Mouse (Mus musculus): ENCODE data around the gene Lrrc36. TPM values are rescaled to one million over a fixed set of nuclear protein-coding genes. Genes with fewer than 3 reads are reported as not detected.

Lrrc36 gene
- polyA plus RNA-seq, 1 experiment from 2014 or later, result 0.11 TPM

GRCm38 (mm10) chr8:105442661-105443060, 29.3 kb downstream of the Lrrc36 start:
- no peak overlapping the region for H3K9ac ChIP-seq (replicated peaks)
- no peaks in the 10 kb centered on the region; the same call in 1 of the 2 replicates for H3K27me3 ChIP-seq (ENCODE audit: insufficient read depth, low read length)
- no peak overlapping the region for H3K4me2 ChIP-seq (ENCODE audit: low read depth, low read length)
- no peak overlapping the region for H3K27ac ChIP-seq (ENCODE audit: low read depth)
- no peaks in the 10 kb centered on the region for H3K9me3 ChIP-seq (ENCODE audit: low read length)
- H3K4me3 ChIP-seq (ENCODE audit: low read depth, low read length), result no peak overlapping the region
- ATAC-seq (no peak), DNase-seq (no peak)
- 86% methylated on average over 5 of the region's 5 CpGs for WGBS (ENCODE audit: insufficient replicate concordance)
- TF ChIP-seq EP300 (IDR thresholded peaks at IDR 0.05; ENCODE audit: low read depth) (no peak), CTCF (IDR thresholded peaks at IDR 0.05; ENCODE audit: low read depth) (no peak)
- peaks cover 8% of the 10 kb centered on the region; the same call in 1 of the 2 replicates for H3K4me1 ChIP-seq (ENCODE audit: insufficient read depth)
- H3K36me3 ChIP-seq (replicated peaks; ENCODE audit: insufficient read depth, low read length), result no peaks in the 10 kb centered on the region

- Histone ChIP-seq H3K27me3 (ENCODE audit: insufficient read depth, low read length) (no peaks in the 10 kb centered on the region; the same call in 1 of the 2 replicates), H3K4me2 (ENCODE audit: low read depth, low read length) (no peak overlapping the region), H3K9ac (replicated peaks) (no peak overlapping the region), H3K4me3 (ENCODE audit: low read depth, low read length) (no peak overlapping the region), H3K9me3 (ENCODE audit: low read length) (no peaks in the 10 kb centered on the region), H3K4me1 (ENCODE audit: insufficient read depth) (peaks cover 16% of the 10 kb centered on the region), H3K27ac (ENCODE audit: low read depth) (no peak overlapping the region), H3K36me3 (replicated peaks; ENCODE audit: insufficient read depth, low read length) (no peaks in the 10 kb centered on the region)
- no peak for ATAC-seq
- DNase-seq, result no peak
- WGBS (ENCODE audit: insufficient replicate concordance), result 43% methylated on average over 11 of the region's 11 CpGs
- TF ChIP-seq CTCF (IDR thresholded peaks at IDR 0.05; ENCODE audit: low read depth) (no peak), EP300 (IDR thresholded peaks at IDR 0.05; ENCODE audit: low read depth) (no peak)
These were observed 32.1 kb downstream of the Lrrc36 start for GRCm38 (mm10) chr8:105445296-105446126.

- Histone ChIP-seq H3K4me3 (ENCODE audit: low read depth, low read length) (no peak overlapping the region), H3K9me3 (ENCODE audit: low read length) (no peaks in the 10 kb centered on the region), H3K27me3 (ENCODE audit: insufficient read depth, low read length) (no peaks in the 10 kb centered on the region; the same call in 1 of the 2 replicates), H3K36me3 (replicated peaks; ENCODE audit: insufficient read depth, low read length) (no peaks in the 10 kb centered on the region), H3K27ac (ENCODE audit: low read depth) (no peak overlapping the region), H3K4me2 (ENCODE audit: low read depth, low read length) (no peak overlapping the region), H3K4me1 (ENCODE audit: insufficient read depth) (peaks cover 16% of the 10 kb centered on the region), H3K9ac (replicated peaks) (no peak overlapping the region)
- TF ChIP-seq EP300 (IDR thresholded peaks at IDR 0.05; ENCODE audit: low read depth) (no peak), CTCF (IDR thresholded peaks at IDR 0.05; ENCODE audit: low read depth) (no peak)
- DNase-seq (no peak), ATAC-seq (no peak)
- WGBS (ENCODE audit: insufficient replicate concordance), result 53% methylated on average over 4 of the region's 4 CpGs
These were observed 32.8 kb downstream of the Lrrc36 start for GRCm38 (mm10) chr8:105446127-105446552.

GRCm38 (mm10) chr8:105448188-105448587, 34.8 kb downstream of the Lrrc36 start:
- no peaks in the 10 kb centered on the region for H3K9me3 ChIP-seq (ENCODE audit: low read length)
- ATAC-seq (peak; percentile 93), DNase-seq (no peak)
- H3K27ac ChIP-seq (ENCODE audit: low read depth), result peak overlapping the region; percentile 68
- H3K4me1 ChIP-seq (ENCODE audit: insufficient read depth), result peaks cover 16% of the 10 kb centered on the region
- TF ChIP-seq CTCF (IDR thresholded peaks at IDR 0.05; ENCODE audit: low read depth) (no peak), EP300 (IDR thresholded peaks at IDR 0.05; ENCODE audit: low read depth) (0 out of 2 replicates have a peak, but pooled peaks have one; percentile 56)
- no peaks in the 10 kb centered on the region; the same call in 1 of the 2 replicates for H3K27me3 ChIP-seq (ENCODE audit: insufficient read depth, low read length)
- peak overlapping the region; percentile 58 for H3K4me2 ChIP-seq (ENCODE audit: low read depth, low read length)
- H3K4me3 ChIP-seq (ENCODE audit: low read depth, low read length), result no peak overlapping the region
- 0 out of 2 replicates have a peak overlapping the region, but pooled peaks have one; percentile 17 for H3K9ac ChIP-seq (replicated peaks)
- H3K36me3 ChIP-seq (replicated peaks; ENCODE audit: insufficient read depth, low read length), result no peaks in the 10 kb centered on the region
- 71% methylated on average over 3 of the region's 3 CpGs for WGBS (ENCODE audit: insufficient replicate concordance)

GRCm38 (mm10) chr8:105448596-105448995, 35.2 kb downstream of the Lrrc36 start:
- H3K36me3 ChIP-seq (replicated peaks; ENCODE audit: insufficient read depth, low read length), result no peaks in the 10 kb centered on the region
- no peak overlapping the region for H3K4me3 ChIP-seq (ENCODE audit: low read depth, low read length)
- 57% methylated on average over 5 of the region's 5 CpGs for WGBS (ENCODE audit: insufficient replicate concordance)
- DNase-seq (no peak), ATAC-seq (peak; percentile 92)
- H3K4me2 ChIP-seq (ENCODE audit: low read depth, low read length), result peak overlapping the region; percentile 58
- no peaks in the 10 kb centered on the region for H3K9me3 ChIP-seq (ENCODE audit: low read length)
- TF ChIP-seq CTCF (IDR thresholded peaks at IDR 0.05; ENCODE audit: low read depth), result no peak
- TF ChIP-seq EP300 (IDR thresholded peaks at IDR 0.05; ENCODE audit: low read depth), result peak; percentile 77
- H3K27ac ChIP-seq (ENCODE audit: low read depth), result peak overlapping the region; percentile 68
- 0 out of 2 replicates have a peak overlapping the region, but pooled peaks have one; percentile 17 for H3K9ac ChIP-seq (replicated peaks)
- H3K27me3 ChIP-seq (ENCODE audit: insufficient read depth, low read length), result no peaks in the 10 kb centered on the region
- H3K4me1 ChIP-seq (ENCODE audit: insufficient read depth), result peaks cover 16% of the 10 kb centered on the region

- TF ChIP-seq EP300 (IDR thresholded peaks at IDR 0.05; ENCODE audit: low read depth), result no peak
- no peak for TF ChIP-seq CTCF (IDR thresholded peaks at IDR 0.05; ENCODE audit: low read depth)
- Histone ChIP-seq H3K4me1 (ENCODE audit: insufficient read depth) (peaks cover 10% of the 10 kb centered on the region), H3K4me3 (ENCODE audit: low read depth, low read length) (no peak overlapping the region), H3K36me3 (replicated peaks; ENCODE audit: insufficient read depth, low read length) (no peaks in the 10 kb centered on the region), H3K27me3 (ENCODE audit: insufficient read depth, low read length) (no peaks in the 10 kb centered on the region), H3K9me3 (ENCODE audit: low read length) (no peaks in the 10 kb centered on the region), H3K27ac (ENCODE audit: low read depth) (no peak overlapping the region), H3K4me2 (ENCODE audit: low read depth, low read length) (no peak overlapping the region), H3K9ac (replicated peaks) (no peak overlapping the region)
- 50% methylated on average over 1 of the region's 1 CpGs for WGBS (ENCODE audit: insufficient replicate concordance)
- DNase-seq (no peak), ATAC-seq (no peak)
These were observed 37.6 kb downstream of the Lrrc36 start for GRCm38 (mm10) chr8:105450977-105451376.

All from liver, postnatal 0 days (tissue).